Mouse (Mus musculus) thymus, adult 2 months (tissue): ENCODE data around the gene Gm21983. TPM values are rescaled to one million over a fixed set of nuclear protein-coding genes. Genes with fewer than 3 reads are reported as not detected.

Experiments used
- DNase-seq: peaks from one replicate; pipeline ENCODE4 v3.0.0; 2021
- H3K27ac ChIP-seq: fragments of 200-500 bp; 2 replicates; pipeline ENCODE4 v1.5.1; 2012; ENCODE audit warnings: low read length, control low read depth; ENCODE audit not compliant: control insufficient read depth, insufficient read depth
- H3K27me3 ChIP-seq: fragments of 200-500 bp; 2 replicates; pipeline ENCODE4 v1.6.1; 2012; ENCODE audit warnings: mild to moderate bottlenecking, low read length, moderate library complexity, mixed read lengths; ENCODE audit not compliant: control insufficient read depth, insufficient read depth
- H3K36me3 ChIP-seq: fragments of 200-500 bp; 2 replicates; pipeline ENCODE4 v1.6.1; 2012; ENCODE audit warnings: mild to moderate bottlenecking, low read length, moderate library complexity; ENCODE audit not compliant: control insufficient read depth, insufficient read depth
- H3K4me1 ChIP-seq: fragments of 200-500 bp; replicated peaks from 2 replicates; pipeline ENCODE4 v1.6.1; 2012; ENCODE audit warnings: low read length; ENCODE audit not compliant: control insufficient read depth, insufficient read depth
- H3K4me3 ChIP-seq: fragments of 200-500 bp; 2 replicates; pipeline ENCODE4 v1.5.1; 2012; ENCODE audit warnings: mild to moderate bottlenecking, low read length, control low read depth, moderate library complexity; ENCODE audit not compliant: control insufficient read depth, insufficient read depth
- CTCF ChIP-seq: fragments of 200-500 bp; IDR thresholded peaks from 2 replicates; pipeline ENCODE4 v1.5.1; 2012; ENCODE audit warnings: mild to moderate bottlenecking, control low read depth, low read length, moderate library complexity, borderline replicate concordance; ENCODE audit not compliant: control insufficient read depth, poor library complexity, insufficient read depth; ENCODE audit errors: extremely low read depth
- POLR2A ChIP-seq: fragments of 200-500 bp; IDR thresholded peaks from 2 replicates; pipeline ENCODE4 v1.6.1; 2012; ENCODE audit warnings: mild to moderate bottlenecking, low read length, control low read depth, moderate library complexity; ENCODE audit not compliant: control insufficient read depth, poor library complexity, insufficient read depth; ENCODE audit errors: extremely low read depth
- WGBS: fragments of 180-500 bp; shearing (Covaris S2); methylation state at CpG from one replicate; pipeline ENCODE4 v1.1.7; 2018; 5-methylcytosine and 5-hydroxymethylcytosine counted together
- polyA plus RNA-seq: library from polyadenylated mRNA; depleted of rRNA; stranded (reverse); fragments of >200 nt; gene quantifications from 2 replicates; pipeline ENCODE4 v1.2.3, GENCODE M21; 2012

The Gm21983 gene
- polyA plus RNA-seq, 1 experiment = not detected

DNA sequence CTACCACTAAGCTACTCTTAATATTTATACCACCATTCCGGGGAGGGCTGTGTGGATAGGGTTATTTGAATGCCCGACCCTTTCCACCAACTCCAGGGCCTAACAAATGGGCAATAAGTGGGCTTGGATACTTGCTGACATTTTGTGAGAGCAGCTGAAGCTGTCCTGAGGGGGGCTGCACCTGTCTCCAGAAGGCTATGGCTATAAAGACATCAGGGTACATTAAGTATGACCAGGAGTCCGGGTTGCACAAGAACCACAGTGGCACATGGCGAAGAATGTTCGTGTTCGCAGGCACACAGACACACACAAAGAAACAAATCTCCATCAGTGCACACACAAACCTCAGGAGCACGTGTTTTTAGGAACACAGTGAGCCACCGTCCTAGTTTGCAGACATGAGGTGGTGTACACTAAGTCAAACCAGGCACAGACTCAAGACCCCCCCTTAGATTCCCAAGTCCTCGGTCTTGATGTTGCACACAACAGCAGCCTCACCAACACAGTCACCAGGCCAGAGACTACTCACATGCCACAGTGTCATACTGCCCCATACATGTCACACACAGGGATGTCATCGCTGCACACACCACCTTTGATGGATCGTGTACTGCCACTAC is 13.3 kb downstream of the Gm21983 start:
- 53% methylated on average over 11 of the region's 11 CpGs for WGBS
- TF ChIP-seq CTCF = no peak
- no peak for TF ChIP-seq POLR2A
- peak overlapping the region; percentile 63 for H3K4me3 ChIP-seq
- peaks cover 42% of the 10 kb centered on the region for H3K4me1 ChIP-seq
- H3K27me3 ChIP-seq = no peaks in the 10 kb centered on the region
- H3K36me3 ChIP-seq = peaks cover 4% of the 10 kb centered on the region
- H3K27ac ChIP-seq = peak overlapping the region; percentile 96
- DNase-seq = no peak

DNA sequence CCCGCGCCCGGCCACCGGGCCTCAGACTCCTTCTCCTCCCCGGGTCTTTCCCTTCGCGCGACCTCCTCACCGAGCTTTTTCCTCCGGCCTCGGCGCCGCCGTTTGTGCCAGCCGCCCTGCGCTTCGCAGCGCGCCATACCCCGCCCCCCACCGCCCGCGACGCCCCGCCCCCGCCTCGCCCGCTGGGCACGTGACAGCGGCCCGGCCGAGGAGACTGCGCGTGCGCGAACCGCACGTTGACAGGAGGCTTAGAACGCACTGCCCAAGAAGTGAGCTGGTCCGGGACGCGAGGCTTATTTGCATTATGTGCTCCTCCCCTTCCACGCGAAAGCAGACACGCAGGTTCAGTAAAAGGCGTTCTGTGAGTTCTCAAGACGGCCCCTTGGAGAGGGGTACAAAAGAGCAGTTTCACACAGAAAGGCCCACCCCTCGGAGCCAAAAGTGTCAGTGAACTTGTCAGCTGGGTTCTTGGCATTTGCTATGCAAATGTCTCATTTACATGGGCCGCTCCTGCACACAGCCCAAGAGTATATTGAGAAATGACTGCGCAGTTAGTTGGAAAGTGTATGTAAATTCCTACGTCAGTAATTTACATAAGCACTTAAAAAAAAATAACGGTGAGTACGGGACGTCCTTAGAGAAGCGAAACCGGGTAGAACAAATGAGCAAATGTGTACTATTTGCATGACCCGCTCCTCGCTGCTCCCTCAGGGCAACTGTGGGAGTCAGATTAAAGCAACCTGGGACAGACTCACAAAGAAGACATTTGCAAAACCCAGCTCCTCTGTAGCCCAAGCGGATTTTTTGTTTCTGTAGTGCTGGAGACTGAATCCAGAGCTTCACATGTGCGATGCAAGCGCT is 14.0 kb downstream of the Gm21983 start, which contains the start of gene Egln2:
TSS of gene Egln2 (minus strand) at position 189 of the 861 bp plus-strand sequence.
- no peak for TF ChIP-seq CTCF
- TF ChIP-seq POLR2A = peak; percentile 30; the same call in 1 of the 2 replicates
- peak within 1 kb of the TSS; percentile 95 for H3K4me3 ChIP-seq
- H3K36me3 ChIP-seq = no peaks in the 10 kb centered on the region; the same call in 1 of the 2 replicates
- H3K27me3 ChIP-seq = no peaks in the 10 kb centered on the region
- peak within 1 kb of the TSS; percentile 96 for H3K27ac ChIP-seq
- WGBS = under 1% methylated on average over 58 of the region's 61 CpGs
- peak; percentile 92 for DNase-seq
- H3K4me1 ChIP-seq = peaks cover 42% of the 10 kb centered on the region

DNA sequence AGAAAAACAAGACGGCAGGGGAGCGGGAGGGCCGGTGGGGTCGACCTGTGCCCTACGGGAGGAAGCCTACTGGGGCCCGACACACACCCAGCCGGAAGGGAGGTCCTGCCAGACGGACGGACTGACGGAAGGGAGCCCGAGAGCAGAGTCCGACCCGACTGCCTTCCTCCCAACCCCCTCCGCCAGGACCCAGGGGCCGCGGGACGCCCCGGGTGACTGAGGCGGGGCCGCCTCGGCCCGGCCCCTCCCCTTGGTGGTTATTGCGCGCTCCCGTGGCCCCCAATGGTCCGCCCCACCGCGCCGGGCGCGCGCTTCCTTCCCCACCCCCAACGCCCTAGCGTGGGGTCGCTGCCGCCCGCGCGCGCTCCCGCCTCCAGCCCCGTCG is 14.7 kb downstream of the Gm21983 start:
- H3K4me3 ChIP-seq = peak overlapping the region; percentile 95
- H3K27me3 ChIP-seq = no peaks in the 10 kb centered on the region
- H3K36me3 ChIP-seq = no peaks in the 10 kb centered on the region
- TF ChIP-seq POLR2A (peak; percentile 83), CTCF (0 out of 2 replicates have a peak, but pooled peaks have one; percentile 39)
- peak; percentile 86 for DNase-seq
- peak overlapping the region; percentile 89 for H3K27ac ChIP-seq
- WGBS = under 1% methylated on average over 43 of the region's 43 CpGs
- H3K4me1 ChIP-seq = peaks cover 46% of the 10 kb centered on the region

- DNase-seq = no peak
- 3% methylated on average over 8 of the region's 8 CpGs for WGBS
- no peak for TF ChIP-seq CTCF
- TF ChIP-seq POLR2A = no peak
- Histone ChIP-seq H3K36me3 (no peaks in the 10 kb centered on the region), H3K27me3 (no peaks in the 10 kb centered on the region), H3K4me3 (peak overlapping the region; percentile 95), H3K27ac (peak overlapping the region; percentile 89), H3K4me1 (peaks cover 52% of the 10 kb centered on the region)
These were observed 15.2 kb downstream of the Gm21983 start for GRCm38 (mm10) chr7:27165696-27166095.

- Histone ChIP-seq H3K36me3 (no peaks in the 10 kb centered on the region), H3K27me3 (no peaks in the 10 kb centered on the region), H3K4me3 (peak overlapping the region; percentile 95), H3K27ac (peak overlapping the region; percentile 89), H3K4me1 (peaks cover 55% of the 10 kb centered on the region)
- 85% methylated on average over 23 of the region's 23 CpGs for WGBS
- TF ChIP-seq CTCF (no peak), POLR2A (no peak)
- peak; percentile 38 for DNase-seq
These were observed 15.8 kb downstream of the Gm21983 start for GRCm38 (mm10) chr7:27165007-27165655.

- Histone ChIP-seq H3K27ac (no peak overlapping the region), H3K4me3 (no peak overlapping the region), H3K4me1 (peaks cover 58% of the 10 kb centered on the region), H3K27me3 (no peaks in the 10 kb centered on the region), H3K36me3 (peaks cover under 1% of the 10 kb centered on the region)
- WGBS = 95% methylated on average over 33 of the region's 33 CpGs
- DNase-seq = no peak
- TF ChIP-seq POLR2A = no peak
- TF ChIP-seq CTCF = no peak
These were observed 16.6 kb downstream of the Gm21983 start for GRCm38 (mm10) chr7:27164112-27164947.
